Mouse (Mus musculus): ENCODE data around the gene Tcf3. TPM values are rescaled to one million over a fixed set of nuclear protein-coding genes. Genes with fewer than 3 reads are reported as not detected.

The Tcf3 gene
- polyA plus RNA-seq, 1 experiment from 2014 or later = 52.8 TPM

GRCm38 (mm10) chr10:80369995-80370747 lies 63.3 kb downstream of the Tcf3 start:
- Histone ChIP-seq H3K9me3 (replicated peaks) (no peaks in the 10 kb centered on the region), H3K4me1 (replicated peaks) (peaks cover 6% of the 10 kb centered on the region; the same call in 1 of the 2 replicates), H3K36me3 (replicated peaks) (no peaks in the 10 kb centered on the region), H3K4me2 (no peak overlapping the region), H3K9ac (no peak overlapping the region), H3K27ac (replicated peaks) (no peak overlapping the region), H3K27me3 (peaks cover 61% of the 10 kb centered on the region), H3K4me3 (replicated peaks) (no peak overlapping the region)
- WGBS (ENCODE audit: insufficient replicate concordance) = 70% methylated on average over 21 of the region's 21 CpGs
- ATAC-seq (ENCODE audit: insufficient read depth) = no peak

GRCm38 (mm10) chr10:80368392-80368791 lies 65.1 kb downstream of the Tcf3 start:
- Histone ChIP-seq H3K4me2 (no peak overlapping the region), H3K27me3 (peaks cover 78% of the 10 kb centered on the region), H3K9ac (no peak overlapping the region), H3K27ac (replicated peaks) (no peak overlapping the region), H3K36me3 (replicated peaks) (no peaks in the 10 kb centered on the region), H3K4me3 (replicated peaks) (no peak overlapping the region), H3K4me1 (replicated peaks) (peaks cover 6% of the 10 kb centered on the region; the same call in 1 of the 2 replicates), H3K9me3 (replicated peaks) (no peaks in the 10 kb centered on the region)
- 79% methylated on average over 6 of the region's 6 CpGs for WGBS (ENCODE audit: insufficient replicate concordance)
- ATAC-seq (ENCODE audit: insufficient read depth) = no peak

GRCm38 (mm10) chr10:80367954-80368353 lies 65.5 kb downstream of the Tcf3 start:
- H3K4me3 ChIP-seq (replicated peaks) = no peak overlapping the region
- ATAC-seq (ENCODE audit: insufficient read depth) = no peak
- no peak overlapping the region for H3K27ac ChIP-seq (replicated peaks)

GRCm38 (mm10) chr10:80365736-80366135 lies 67.7 kb downstream of the Tcf3 start:
- no peak overlapping the region for H3K9ac ChIP-seq
- ATAC-seq (ENCODE audit: insufficient read depth) = no peak
- H3K4me2 ChIP-seq = no peak overlapping the region
- no peak overlapping the region for H3K4me3 ChIP-seq (replicated peaks)
- WGBS (ENCODE audit: insufficient replicate concordance) = 47% methylated on average over 6 of the region's 6 CpGs
- no peaks in the 10 kb centered on the region for H3K9me3 ChIP-seq (replicated peaks)
- no peaks in the 10 kb centered on the region for H3K4me1 ChIP-seq (replicated peaks)
- H3K36me3 ChIP-seq (replicated peaks) = no peaks in the 10 kb centered on the region
- H3K27me3 ChIP-seq = peaks cover 76% of the 10 kb centered on the region
- no peak overlapping the region for H3K27ac ChIP-seq (replicated peaks)

More at GRCm38 (mm10) chr10:80367954-80368353, 65.5 kb downstream of the Tcf3 start:
- Histone ChIP-seq H3K4me1 (replicated peaks) (peaks cover 6% of the 10 kb centered on the region; the same call in 1 of the 2 replicates), H3K4me2 (no peak overlapping the region), H3K36me3 (replicated peaks) (no peaks in the 10 kb centered on the region), H3K27me3 (peaks cover 77% of the 10 kb centered on the region), H3K9me3 (replicated peaks) (no peaks in the 10 kb centered on the region), H3K9ac (no peak overlapping the region)
- WGBS (ENCODE audit: insufficient replicate concordance) = 42% methylated on average over 5 of the region's 5 CpGs

GRCm38 (mm10) chr10:80363734-80364133 lies 69.7 kb downstream of the Tcf3 start:
- H3K4me2 ChIP-seq = no peak overlapping the region
- no peak overlapping the region for H3K9ac ChIP-seq
- H3K36me3 ChIP-seq (replicated peaks) = no peaks in the 10 kb centered on the region
- H3K27ac ChIP-seq (replicated peaks) = no peak overlapping the region
- no peak overlapping the region for H3K4me3 ChIP-seq (replicated peaks)
- WGBS (ENCODE audit: insufficient replicate concordance) = 37% methylated on average over 6 of the region's 6 CpGs
- peaks cover 84% of the 10 kb centered on the region for H3K27me3 ChIP-seq
- H3K4me1 ChIP-seq (replicated peaks) = no peaks in the 10 kb centered on the region
- H3K9me3 ChIP-seq (replicated peaks) = no peaks in the 10 kb centered on the region
- ATAC-seq (ENCODE audit: insufficient read depth) = no peak

Small RNA genes within 50 kb of the gene (microRNA-seq; reads per million reads assigned to microRNA genes)
- gene Gm22721 = not detected

Other genes with a start within 250 kb of the Tcf3 start
- 16.6 and 17.0 TPM in 2 replicates for gene Mum1, start 207.2 kb downstream of the Tcf3 start, polyA plus RNA-seq (2015; fragmentation: Nextera tagmentation; extraction: Ambion mirVana)
- gene Ndufs7, start 184.5 kb downstream of the Tcf3 start, polyA plus RNA-seq (2015; fragmentation: Nextera tagmentation; extraction: Ambion mirVana) = 228 and 236 TPM in 2 replicates
- 112 and 138 TPM in 2 replicates for gene Gamt, start 172.6 kb downstream of the Tcf3 start, polyA plus RNA-seq (2015; fragmentation: Nextera tagmentation; extraction: Ambion mirVana)
- 26.0 and 27.2 TPM in 2 replicates for gene Dazap1, start 172.2 kb downstream of the Tcf3 start, polyA plus RNA-seq (2015; fragmentation: Nextera tagmentation; extraction: Ambion mirVana)
- 501 and 527 TPM in 2 replicates for gene Rps15, start 141.2 kb downstream of the Tcf3 start, polyA plus RNA-seq (2015; fragmentation: Nextera tagmentation; extraction: Ambion mirVana)
- 0.09 and 0.12 TPM in 2 replicates for gene Apc2, start 137.7 kb downstream of the Tcf3 start, polyA plus RNA-seq (2015; fragmentation: Nextera tagmentation; extraction: Ambion mirVana)
- gene 2310011J03Rik, start 113.1 kb downstream of the Tcf3 start, polyA plus RNA-seq (2015; fragmentation: Nextera tagmentation; extraction: Ambion mirVana) = 32.4 and 35.0 TPM in 2 replicates
- gene Pcsk4, start 104.1 kb downstream of the Tcf3 start, polyA plus RNA-seq (2015; fragmentation: Nextera tagmentation; extraction: Ambion mirVana) = 3.9 and 4.1 TPM in 2 replicates
- 75.6 and 92.4 TPM in 2 replicates for gene Reep6, start 103.7 kb downstream of the Tcf3 start, polyA plus RNA-seq (2015; fragmentation: Nextera tagmentation; extraction: Ambion mirVana)
- gene Adamtsl5, start 85.2 kb downstream of the Tcf3 start, polyA plus RNA-seq (2015; fragmentation: Nextera tagmentation; extraction: Ambion mirVana) = 2.2 and 2.3 TPM in 2 replicates
- gene Plk5, start 77.2 kb downstream of the Tcf3 start, polyA plus RNA-seq (2015; fragmentation: Nextera tagmentation; extraction: Ambion mirVana) = 0.03 and 0.06 TPM in 2 replicates
- gene Mex3d, start 46.0 kb downstream of the Tcf3 start, polyA plus RNA-seq (2015; fragmentation: Nextera tagmentation; extraction: Ambion mirVana) = 0.78 and 0.92 TPM in 2 replicates
- gene Mbd3, start 34.1 kb downstream of the Tcf3 start, polyA plus RNA-seq (2015; fragmentation: Nextera tagmentation; extraction: Ambion mirVana) = 63.2 and 74.5 TPM in 2 replicates
- gene Uqcr11, start 26.8 kb downstream of the Tcf3 start, polyA plus RNA-seq (2015; fragmentation: Nextera tagmentation; extraction: Ambion mirVana) = 526 and 581 TPM in 2 replicates
- gene Onecut3, start 61.2 kb upstream of the Tcf3 start, polyA plus RNA-seq (2015; fragmentation: Nextera tagmentation; extraction: Ambion mirVana) = not detected in 2 replicates
- gene Atp8b3, start 105.5 kb upstream of the Tcf3 start, polyA plus RNA-seq (2015; fragmentation: Nextera tagmentation; extraction: Ambion mirVana) = 0.02 TPM in 1 of 2 replicates, not detected in the other
- 12.8 and 15.6 TPM in 2 replicates for gene Rexo1, start 127.9 kb upstream of the Tcf3 start, polyA plus RNA-seq (2015; fragmentation: Nextera tagmentation; extraction: Ambion mirVana)
- 11.7 and 12.1 TPM in 2 replicates for gene Klf16, start 143.7 kb upstream of the Tcf3 start, polyA plus RNA-seq (2015; fragmentation: Nextera tagmentation; extraction: Ambion mirVana)
- 50.8 and 62.8 TPM in 2 replicates for gene Abhd17a, start 156.7 kb upstream of the Tcf3 start, polyA plus RNA-seq (2015; fragmentation: Nextera tagmentation; extraction: Ambion mirVana)
- 41.9 and 45.3 TPM in 2 replicates for gene Scamp4, start 169.2 kb upstream of the Tcf3 start, polyA plus RNA-seq (2015; fragmentation: Nextera tagmentation; extraction: Ambion mirVana)
- 4.8 and 5.8 TPM in 2 replicates for gene Adat3, start 169.2 kb upstream of the Tcf3 start, polyA plus RNA-seq (2015; fragmentation: Nextera tagmentation; extraction: Ambion mirVana)
- gene Gm49322, start 172.4 kb upstream of the Tcf3 start, polyA plus RNA-seq (2015; fragmentation: Nextera tagmentation; extraction: Ambion mirVana) = 1.5 TPM in 2 replicates
- gene Csnk1g2, start 189.2 kb upstream of the Tcf3 start, polyA plus RNA-seq (2015; fragmentation: Nextera tagmentation; extraction: Ambion mirVana) = 49.7 and 60.4 TPM in 2 replicates
- 14.4 and 15.9 TPM in 2 replicates for gene Btbd2, start 223.4 kb upstream of the Tcf3 start, polyA plus RNA-seq (2015; fragmentation: Nextera tagmentation; extraction: Ambion mirVana)
- gene Mknk2, start 244.5 kb upstream of the Tcf3 start, polyA plus RNA-seq (2015; fragmentation: Nextera tagmentation; extraction: Ambion mirVana) = 74.9 and 84.6 TPM in 2 replicates